Mouse (Mus musculus) lung, postnatal 0 days (tissue): ENCODE results near the gene Klkb1.

Source experiments
- CTCF ChIP-seq: IDR thresholded peaks from 2 replicates; pipeline ENCODE4 v1.5.1; 2016; ENCODE audit warnings: antibody characterized with exemption, mild to moderate bottlenecking
- EP300 ChIP-seq: IDR thresholded peaks from 2 replicates; pipeline ENCODE4 v1.6.1; 2016; ENCODE audit warnings: antibody characterized with exemption, mild to moderate bottlenecking, control low read depth

DNA sequence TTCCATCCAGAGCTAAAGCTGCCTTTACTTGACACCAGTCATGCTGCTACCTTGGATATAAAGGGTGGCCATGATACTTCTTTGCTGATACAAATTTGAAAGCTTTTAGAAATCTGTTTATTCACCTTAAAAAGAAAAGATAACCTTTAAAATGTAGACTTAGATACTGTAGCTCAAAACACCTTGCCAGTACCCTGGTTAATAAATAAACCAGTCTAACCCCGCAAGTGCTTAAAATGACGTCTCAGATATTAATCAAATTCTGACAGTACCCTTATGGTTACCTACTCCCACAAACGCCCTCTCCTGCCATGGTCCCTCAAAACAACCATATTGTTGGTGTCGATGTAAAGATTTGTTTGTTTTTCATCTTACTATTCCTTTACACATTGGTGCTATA, 29.5 kb upstream of the Klkb1 start:
- no peak for TF ChIP-seq EP300
- TF ChIP-seq CTCF: no peak
